Mouse (Mus musculus): ENCODE results near the gene Ncbp1.

Gene Ncbp1

GRCm38 (mm10) chr4:46126541-46126940 lies 11.9 kb upstream of the Ncbp1 start:
- DNase-seq (ENCODE audit: inconsistent age in 2 of 2, low spot score in 1 of 2): peak; percentile 72 to 87

DNA sequence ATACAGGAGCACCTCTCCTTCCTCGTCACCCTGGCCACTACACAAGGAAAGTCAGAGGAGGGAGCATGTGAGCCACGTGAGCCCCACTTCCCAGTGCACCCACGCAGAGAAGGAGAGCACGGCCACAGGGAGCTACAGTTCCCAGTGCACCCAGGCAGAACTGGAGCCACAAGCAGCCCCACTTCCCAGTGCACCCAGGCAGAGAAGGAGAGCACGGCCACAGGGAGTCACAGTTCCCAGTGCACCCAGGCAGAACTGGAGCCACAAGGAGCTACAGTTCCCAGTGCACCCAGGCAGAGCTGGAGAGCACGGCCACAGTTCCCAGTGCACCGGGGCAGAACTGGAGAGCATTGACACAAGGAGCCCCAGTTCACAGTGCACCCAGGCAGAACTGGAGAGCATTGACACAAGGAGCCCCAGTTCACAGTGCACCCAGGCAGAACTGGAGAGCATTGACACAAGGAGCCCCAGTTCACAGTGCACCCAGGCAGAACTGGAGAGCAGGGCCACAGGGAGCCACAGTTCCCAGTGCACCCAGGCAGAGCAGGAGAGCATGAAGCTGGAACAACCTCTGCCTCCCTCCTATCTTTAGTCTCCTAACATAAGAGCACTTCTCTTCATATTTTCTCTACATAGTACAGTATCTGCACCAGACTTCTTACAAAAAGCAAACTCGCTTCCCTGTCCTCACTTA lies 9.0 kb upstream of the Ncbp1 start:
- DNase-seq (ENCODE audit: inconsistent age in 2 of 2, low spot score in 1 of 2): no peak

- DNase-seq (ENCODE audit: inconsistent age in 2 of 2, low spot score in 1 of 2): peak; percentile 48 to 84
Measured at GRCm38 (mm10) chr4:46130221-46130620, 8.2 kb upstream of the Ncbp1 start.

DNA sequence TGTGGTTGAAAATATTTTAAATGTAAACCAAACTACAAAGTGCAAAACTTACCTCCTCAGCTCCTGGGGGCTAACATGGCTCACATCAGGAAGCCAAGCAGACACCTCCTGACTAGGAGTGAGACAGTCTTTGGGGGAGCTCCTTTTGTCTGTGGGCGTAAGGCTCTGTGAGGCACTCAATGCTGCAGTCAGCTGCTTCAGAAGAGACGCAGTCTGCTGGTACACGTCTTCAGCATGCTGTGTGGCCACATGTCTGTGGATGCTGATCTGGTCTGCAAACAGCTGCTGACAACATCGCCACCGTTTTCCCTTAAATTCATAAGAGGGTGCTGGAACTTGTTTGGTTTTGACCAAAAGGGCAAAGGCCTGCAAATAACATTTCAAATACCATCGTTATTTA lies 6.6 kb upstream of the Ncbp1 start:
- DNase-seq (ENCODE audit: inconsistent age in 2 of 2, low spot score in 1 of 2): no peak

- no peak for DNase-seq (ENCODE audit: inconsistent age in 2 of 2, low spot score in 1 of 2)
Measured at GRCm38 (mm10) chr4:46137629-46138286, 655 bp upstream of the Ncbp1 start.

- peak in 1 of 2 experiments; percentile 37 for DNase-seq (ENCODE audit: inconsistent age in 2 of 2, low spot score in 1 of 2)
Measured at GRCm38 (mm10) chr4:46144323-46144722, 5.9 kb downstream of the Ncbp1 start.

GRCm38 (mm10) chr4:46146881-46147280 lies 8.5 kb downstream of the Ncbp1 start:
- DNase-seq (ENCODE audit: inconsistent age in 2 of 2, low spot score in 1 of 2): no peak

GRCm38 (mm10) chr4:46151903-46152544 lies 13.6 kb downstream of the Ncbp1 start:
- DNase-seq (ENCODE audit: inconsistent age in 2 of 2, low spot score in 1 of 2): no peak

- no peak for DNase-seq (ENCODE audit: inconsistent age in 2 of 2, low spot score in 1 of 2)
Measured at GRCm38 (mm10) chr4:46164027-46164426, 25.6 kb downstream of the Ncbp1 start.

DNA sequence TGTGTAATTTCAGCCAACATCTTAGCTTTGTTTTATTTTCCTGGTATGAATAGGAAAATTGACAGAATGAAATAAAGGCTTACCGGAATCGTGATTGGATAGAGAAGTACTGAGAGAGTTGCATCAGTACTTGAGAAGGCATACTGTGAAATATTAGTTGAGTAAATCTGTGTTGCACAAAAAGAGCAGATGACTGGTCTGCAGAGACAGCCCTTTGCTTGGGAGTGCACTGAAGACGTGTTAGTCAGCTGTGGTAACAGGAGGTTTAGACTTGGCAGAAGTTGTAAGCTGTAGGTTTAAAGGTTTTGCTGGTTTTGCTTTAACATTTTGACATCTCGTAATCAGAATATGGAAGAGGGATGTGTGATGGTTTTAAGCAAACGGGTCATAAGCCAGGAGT lies 27.4 kb downstream of the Ncbp1 start:
- no peak for DNase-seq (ENCODE audit: inconsistent age in 2 of 2, low spot score in 1 of 2)

- no peak for DNase-seq (ENCODE audit: inconsistent age in 2 of 2, low spot score in 1 of 2)
Measured at GRCm38 (mm10) chr4:46171761-46172160, 33.3 kb downstream of the Ncbp1 start.

DNA sequence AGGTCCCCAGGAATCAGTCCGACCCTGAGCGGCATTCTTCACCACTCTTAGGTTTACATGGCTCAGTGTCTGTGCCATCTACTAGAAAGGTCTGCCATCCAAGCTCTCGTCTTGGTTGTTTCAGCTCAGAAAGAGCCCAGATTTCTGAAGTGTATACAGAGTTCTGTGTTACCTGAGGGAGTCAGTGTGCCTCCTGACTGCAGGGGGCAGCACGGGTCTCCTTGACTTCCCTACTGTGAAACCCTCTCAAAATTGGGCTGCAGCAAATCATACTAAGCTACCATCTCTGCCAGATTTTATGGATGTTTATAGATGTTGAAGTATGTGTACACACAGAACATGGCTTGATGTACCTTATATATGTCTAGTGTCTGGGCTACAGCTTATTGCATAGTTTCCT lies 37.9 kb downstream of the Ncbp1 start:
- no peak for DNase-seq (ENCODE audit: inconsistent age in 2 of 2, low spot score in 1 of 2)

- DNase-seq (ENCODE audit: inconsistent age in 2 of 2, low spot score in 1 of 2): no peak
Measured at GRCm38 (mm10) chr4:46177018-46177417, 38.6 kb downstream of the Ncbp1 start.

- DNase-seq (ENCODE audit: inconsistent age in 2 of 2, low spot score in 1 of 2): no peak
Measured at GRCm38 (mm10) chr4:46177496-46177895, 39.1 kb downstream of the Ncbp1 start.

GRCm38 (mm10) chr4:46181168-46181567 lies 42.8 kb downstream of the Ncbp1 start:
- no peak for DNase-seq (ENCODE audit: inconsistent age in 2 of 2, low spot score in 1 of 2)

- DNase-seq (ENCODE audit: inconsistent age in 2 of 2, low spot score in 1 of 2): no peak
Measured at GRCm38 (mm10) chr4:46182181-46182580, 43.8 kb downstream of the Ncbp1 start.

DNA sequence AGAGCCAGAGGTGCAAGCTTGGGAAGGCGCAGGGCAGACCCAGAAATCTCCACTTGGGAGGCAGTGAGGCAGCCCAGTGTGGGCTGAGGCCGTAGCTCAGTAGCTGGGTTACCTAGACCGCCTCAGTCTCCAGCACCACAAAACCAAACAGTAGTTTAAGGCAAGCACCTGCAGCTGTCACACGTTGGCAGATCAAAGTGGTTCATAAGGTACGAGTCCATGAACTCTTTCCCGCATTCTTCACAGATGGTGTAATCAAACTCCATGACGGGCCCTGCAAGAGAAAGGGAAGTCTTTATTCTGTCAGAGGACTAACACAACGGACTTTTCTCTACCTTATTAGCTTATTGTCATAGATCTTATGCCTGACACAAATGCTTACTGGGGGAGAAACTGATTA lies 47.0 kb downstream of the Ncbp1 start:
- DNase-seq (ENCODE audit: inconsistent age in 2 of 2, low spot score in 1 of 2): no peak

- no peak for DNase-seq (ENCODE audit: inconsistent age in 2 of 2, low spot score in 1 of 2)
Measured at GRCm38 (mm10) chr4:46185890-46186289, 47.5 kb downstream of the Ncbp1 start.

DNA sequence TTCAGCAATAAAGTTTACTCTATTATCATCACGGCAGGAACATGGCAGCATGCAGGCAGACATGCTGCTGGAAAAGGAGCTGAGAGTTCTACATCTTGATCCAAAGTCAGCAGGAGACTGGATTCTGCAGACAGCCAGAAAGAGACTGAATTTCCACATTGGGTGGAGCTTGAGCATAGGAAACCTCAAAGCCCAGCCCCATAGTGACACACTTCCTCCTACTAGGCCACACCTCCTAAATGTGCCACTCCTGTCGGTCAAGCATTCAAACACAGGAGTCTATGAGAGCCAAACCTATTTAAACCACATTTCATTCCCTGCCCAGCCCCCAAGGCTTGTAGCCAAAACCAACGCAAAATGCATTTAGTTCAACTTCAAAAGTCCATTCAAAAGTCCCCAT lies 48.1 kb downstream of the Ncbp1 start:
- peak in 1 of 2 experiments; percentile 18 for DNase-seq (ENCODE audit: inconsistent age in 2 of 2, low spot score in 1 of 2)

DNA sequence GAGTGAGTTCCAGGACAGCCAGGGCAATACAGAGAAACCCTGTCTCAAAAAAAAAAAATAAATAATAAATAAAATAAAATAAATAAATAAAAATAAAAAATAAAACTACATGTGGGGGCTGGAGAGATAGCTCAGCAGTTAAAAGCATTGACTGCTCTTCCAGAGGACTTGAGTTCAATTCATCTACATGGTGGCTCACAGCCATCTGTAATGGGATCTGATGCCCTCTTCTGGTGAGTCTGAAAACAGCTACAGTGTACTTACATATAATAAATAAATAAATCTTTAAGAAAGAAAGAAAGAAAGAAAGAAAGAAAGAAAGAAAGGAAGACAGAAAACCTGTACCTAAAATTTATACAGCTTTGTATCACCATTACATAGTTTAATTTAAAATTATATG lies 53.6 kb downstream of the Ncbp1 start:
- peak in 1 of 2 experiments; percentile 66 for DNase-seq (ENCODE audit: inconsistent age in 2 of 2, low spot score in 1 of 2)

DNA sequence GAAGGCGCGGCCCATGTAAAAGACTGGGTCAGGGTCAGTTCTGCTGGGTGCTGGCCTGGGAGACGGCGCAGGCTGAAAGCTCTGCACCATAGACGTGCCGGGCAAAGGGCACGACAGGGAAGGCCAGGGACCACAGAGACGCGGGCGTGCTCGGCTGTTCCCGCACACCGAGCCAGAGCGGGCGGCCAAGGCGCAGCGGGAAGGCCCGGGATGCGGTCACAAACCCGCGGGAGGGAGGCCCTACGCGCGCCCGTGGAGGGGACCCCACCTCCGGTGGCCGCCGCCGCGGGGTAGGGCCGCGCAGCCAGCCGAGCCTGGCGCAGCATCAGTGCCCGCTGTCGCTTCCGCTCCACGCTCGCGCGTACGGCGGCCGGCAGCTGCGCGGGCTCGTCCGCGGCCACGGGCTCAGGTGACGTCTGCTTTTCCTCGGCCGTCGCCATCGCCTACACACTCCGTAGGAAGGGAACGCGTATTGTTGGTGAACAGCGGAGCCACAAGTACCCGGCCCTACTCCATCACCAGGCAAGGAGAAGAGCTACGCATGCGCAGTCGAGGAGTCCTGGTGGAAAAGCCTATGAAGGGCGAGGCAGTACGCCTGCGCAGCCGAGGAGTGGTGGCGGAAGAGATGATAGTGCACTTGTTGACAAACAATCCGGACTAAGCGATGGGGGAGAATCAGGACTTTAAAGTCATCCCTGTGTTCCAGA lies 57.5 kb downstream of the Ncbp1 start, which contains the start of gene Xpa:
Gene Xpa (minus strand): TSS at position 531 of the 707 bp plus-strand sequence.
- peak; percentile 95 to 98 for DNase-seq (ENCODE audit: inconsistent age in 2 of 2, low spot score in 1 of 2)

DNA sequence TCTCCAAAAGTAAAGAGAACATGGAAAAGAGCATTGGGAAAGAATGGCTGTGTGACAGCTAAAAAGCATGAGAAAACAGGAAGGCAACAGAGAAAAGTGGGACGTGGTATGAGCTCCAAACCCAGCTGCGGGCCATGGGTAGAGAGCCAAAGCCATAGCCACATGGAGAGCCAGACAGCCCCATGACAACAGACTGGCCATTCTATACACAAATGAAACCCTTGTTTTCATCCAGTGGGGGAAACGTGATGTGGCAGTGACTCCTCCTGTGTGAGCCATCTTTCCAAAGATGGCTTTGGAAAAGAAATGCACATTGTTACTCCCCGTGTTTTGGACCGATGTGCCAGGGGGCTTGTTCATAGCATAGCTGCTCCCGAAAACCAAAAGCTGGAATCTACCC lies 58.1 kb downstream of the Ncbp1 start:
- no peak for DNase-seq (ENCODE audit: inconsistent age in 2 of 2, low spot score in 1 of 2)

Data from adrenal gland, adult (tissue).